Mouse (Mus musculus): ENCODE results near the gene Chdh. TPM values are rescaled to one million over a fixed set of nuclear protein-coding genes. Genes with fewer than 3 reads are reported as not detected.

Chdh gene
- 3.4 TPM for polyA plus RNA-seq (2014; fragmentation: Illumina TruSeq; extraction: RNeasy Lipid Tissue Mini Kit (QIAGEN cat#74804); ENCODE audit: low read depth, low replicate concordance)

DNA sequence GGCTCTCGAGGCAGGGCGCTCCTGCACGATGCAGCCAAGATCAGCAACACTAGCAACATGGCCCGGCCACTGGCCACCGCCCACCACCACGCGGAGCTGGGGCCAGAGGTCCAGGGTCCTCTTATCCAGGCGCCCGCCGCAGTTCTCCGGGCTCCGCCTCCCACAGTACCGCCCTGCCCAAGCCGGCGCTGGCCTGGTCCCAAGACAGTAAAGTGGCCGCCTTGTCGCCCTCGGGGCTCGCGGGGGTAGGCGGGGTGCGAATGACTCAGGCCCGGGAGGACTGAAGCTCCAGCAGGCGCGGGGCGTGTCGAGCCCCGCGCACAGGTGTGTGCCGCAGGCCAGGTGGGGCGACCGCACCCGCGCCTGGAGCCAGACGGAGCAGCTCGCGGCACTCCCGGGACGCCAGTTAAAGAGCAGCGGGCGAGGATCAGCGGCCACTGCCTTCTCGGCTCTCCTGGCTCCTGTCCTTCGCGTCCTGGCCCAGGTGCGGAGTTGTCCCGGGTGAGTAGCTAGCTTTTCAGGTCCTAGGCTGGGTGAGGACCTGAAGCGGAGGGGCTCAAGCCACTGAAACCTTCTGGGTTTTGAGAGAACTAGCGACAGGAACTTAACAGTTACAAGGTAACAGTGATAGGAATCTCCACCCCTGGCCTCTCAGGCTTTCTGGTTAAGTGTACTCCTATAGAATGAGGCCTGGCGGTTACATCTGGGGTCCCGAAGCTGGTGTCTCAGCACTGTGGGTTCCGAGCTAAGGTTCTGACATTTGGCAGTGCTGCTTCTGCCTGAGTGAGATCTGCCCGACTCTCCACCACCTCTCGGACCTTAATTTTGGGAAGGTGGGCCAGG lies at the start of gene Chdh, which contains the start of gene Il17rb:
Gene Chdh (plus strand): TSS at position 291 of the 843 bp plus-strand sequence.
Gene Il17rb (minus strand): TSS at position 164 of the 843 bp plus-strand sequence.

GRCm38 (mm10) chr14:29968075-29968821 lies 40.6 kb upstream of the Chdh start, which contains the start of gene Selenok:
Gene Selenok, plus strand, starts transcription at chr14:29968308.

DNA sequence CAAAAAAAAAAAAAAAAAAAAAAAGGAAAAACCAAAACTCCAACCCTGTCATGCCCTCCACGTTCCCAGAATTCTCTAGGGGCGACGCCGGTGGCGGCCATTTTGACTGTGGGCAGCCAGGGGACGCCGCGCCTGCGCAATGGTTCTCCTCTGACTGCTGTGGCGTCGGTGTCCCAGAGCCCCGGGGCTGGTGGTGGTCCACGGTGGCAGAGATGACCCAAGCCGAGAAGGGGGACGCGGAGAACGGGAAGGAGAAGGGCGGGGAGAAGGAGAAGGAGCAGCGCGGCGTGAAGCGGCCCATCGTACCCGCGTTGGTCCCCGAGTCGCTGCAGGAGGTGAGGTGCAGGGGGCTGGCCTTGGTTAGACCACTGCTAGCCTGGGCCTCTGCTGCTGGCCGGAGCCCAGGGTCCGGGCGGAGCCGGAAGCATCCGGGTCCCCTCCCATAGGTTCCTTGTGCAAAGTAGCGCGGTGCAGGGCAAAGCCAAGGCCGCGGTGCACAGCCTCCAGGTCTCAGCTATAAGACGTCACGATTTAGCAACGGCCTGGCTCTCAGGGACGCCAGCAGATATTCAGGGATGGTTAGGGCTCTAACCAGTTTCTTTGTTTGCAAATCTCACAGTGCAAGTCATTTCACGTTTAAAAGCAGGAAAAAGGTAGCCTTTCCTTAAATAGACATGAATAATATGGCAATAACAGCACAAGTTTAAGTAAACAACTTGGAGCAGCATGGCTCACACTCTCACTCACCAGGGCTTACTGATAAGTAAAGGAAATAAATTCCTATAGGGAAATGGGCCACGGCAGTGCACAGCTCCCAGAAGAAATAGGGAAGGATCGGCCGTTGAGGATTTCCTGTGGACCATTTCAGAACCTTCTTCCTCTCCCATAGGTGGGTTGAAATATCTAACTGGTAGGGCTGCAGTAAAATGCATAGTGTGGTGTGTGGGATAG lies 30.3 kb upstream of the Chdh start, which contains the start of gene Actr8:
Gene Actr8 (plus strand): TSS at position 84 of the 951 bp plus-strand sequence.

Other genes with a start within 250 kb of the Chdh start
- 137 TPM for gene Selenok, start 40.7 kb upstream of the Chdh start, polyA plus RNA-seq (2014; fragmentation: Illumina TruSeq; extraction: RNeasy Lipid Tissue Mini Kit (QIAGEN cat#74804); ENCODE audit: low read depth, low replicate concordance)
- gene Actr8, start 30.7 kb upstream of the Chdh start, polyA plus RNA-seq (2014; fragmentation: Illumina TruSeq; extraction: RNeasy Lipid Tissue Mini Kit (QIAGEN cat#74804); ENCODE audit: low read depth, low replicate concordance): 28.8 TPM
- 0.52 TPM for gene Il17rb, start 127 bp upstream of the Chdh start, polyA plus RNA-seq (2014; fragmentation: Illumina TruSeq; extraction: RNeasy Lipid Tissue Mini Kit (QIAGEN cat#74804); ENCODE audit: low read depth, low replicate concordance)